Mouse (Mus musculus) kidney, adult 2 months (tissue): ENCODE measurements around the gene Gm9970. TPM values are rescaled to one million over a fixed set of nuclear protein-coding genes. Genes with fewer than 3 reads are reported as not detected.
"Not testable (repeated sequence)": the region's sequence is repeated elsewhere in the genome, so short reads cannot be mapped to it uniquely, and the experiment has no call there.

ENCODE experiments used
- DNase-seq: peaks from one replicate; pipeline ENCODE4 v3.0.0; 2021
- H3K27ac ChIP-seq: fragments of 200-500 bp; 2 replicates; pipeline ENCODE4 v1.5.1; 2012; ENCODE audit warnings: low read depth, low read length, control low read depth, inconsistent platforms; ENCODE audit not compliant: insufficient read depth
- H3K27me3 ChIP-seq: fragments of 200-500 bp; replicated peaks from 2 replicates; pipeline ENCODE4 v1.6.1; 2012; ENCODE audit warnings: mild to moderate bottlenecking, moderate library complexity, low read length, inconsistent platforms; ENCODE audit not compliant: control insufficient read depth, insufficient read depth
- H3K36me3 ChIP-seq: fragments of 200-500 bp; 2 replicates; pipeline ENCODE4 v1.6.1; 2012; ENCODE audit warnings: mild to moderate bottlenecking, moderate library complexity, low read length, inconsistent platforms; ENCODE audit not compliant: control insufficient read depth, insufficient read depth
- H3K4me1 ChIP-seq: fragments of 200-500 bp; 2 replicates; pipeline ENCODE4 v1.6.1; 2011; ENCODE audit warnings: low read length; ENCODE audit not compliant: control insufficient read depth, insufficient read depth
- H3K4me3 ChIP-seq: fragments of 200-500 bp; 2 replicates; pipeline ENCODE4 v1.5.1; 2011; ENCODE audit warnings: mild to moderate bottlenecking, low read depth, low read length, control low read depth; ENCODE audit not compliant: insufficient read depth
- CTCF ChIP-seq: fragments of 200-500 bp; conservative IDR thresholded peaks from 2 replicates; pipeline ENCODE4 v1.5.1; 2011; ENCODE audit warnings: low read depth, mild to moderate bottlenecking, control low read depth, low read length, moderate library complexity, mixed read lengths; ENCODE audit not compliant: insufficient read depth, insufficient read length
- POLR2A ChIP-seq: fragments of 200-500 bp; IDR thresholded peaks from one replicate; pipeline ENCODE4 v1.6.1; 2011; ENCODE audit warnings: low read depth, low read length, control low read depth
- WGBS: fragments of 180-500 bp; shearing (Covaris S2); methylation state at CpG from one replicate; pipeline ENCODE4 v1.1.7; 2018; 5-methylcytosine and 5-hydroxymethylcytosine counted together
- polyA plus RNA-seq: library from polyadenylated mRNA; depleted of rRNA; stranded (reverse); fragments of >200 nt; gene quantifications from 2 replicates; pipeline ENCODE4 v1.2.3, GENCODE M21; 2012

The Gm9970 gene
- polyA plus RNA-seq, 1 experiment, result 0.45 TPM

GRCm38 (mm10) chr5:31219474-31219873 is 21.6 kb downstream of the Gm9970 start:
- under 1% methylated on average over 11 of the region's 11 CpGs for WGBS
- no peaks in the 10 kb centered on the region for H3K36me3 ChIP-seq
- no peak for DNase-seq
- no peak for TF ChIP-seq POLR2A
- peak overlapping the region; percentile 3; the same call in 1 of the 2 replicates for H3K27ac ChIP-seq
- H3K4me3 ChIP-seq, result peak overlapping the region; percentile 93
- no peaks in the 10 kb centered on the region for H3K4me1 ChIP-seq
- H3K27me3 ChIP-seq, result no peaks in the 10 kb centered on the region

- 2% methylated on average over 2 of the region's 2 CpGs for WGBS
These were observed 22.0 kb downstream of the Gm9970 start for GRCm38 (mm10) chr5:31219070-31219469.

GRCm38 (mm10) chr5:31218294-31218693 is 22.7 kb downstream of the Gm9970 start:
- H3K27ac ChIP-seq, result no peak overlapping the region
- 54% methylated on average over 7 of the region's 7 CpGs for WGBS
- no peak overlapping the region for H3K4me3 ChIP-seq
- H3K4me1 ChIP-seq, result no peaks in the 10 kb centered on the region
- no peaks in the 10 kb centered on the region for H3K36me3 ChIP-seq
- no peaks in the 10 kb centered on the region for H3K27me3 ChIP-seq
- no peak for DNase-seq
- no peak for TF ChIP-seq CTCF
- TF ChIP-seq POLR2A, result no peak

More at GRCm38 (mm10) chr5:31219070-31219469, 22.0 kb downstream of the Gm9970 start:
- DNase-seq, result peak; percentile 22
- Histone ChIP-seq H3K27ac (no peak overlapping the region), H3K4me1 (no peaks in the 10 kb centered on the region), H3K27me3 (no peaks in the 10 kb centered on the region), H3K4me3 (no peak overlapping the region), H3K36me3 (no peaks in the 10 kb centered on the region)
- TF ChIP-seq CTCF (no peak), POLR2A (no peak)

GRCm38 (mm10) chr5:31216554-31216953 is 24.5 kb downstream of the Gm9970 start:
- DNase-seq, H3K4me3 ChIP-seq, H3K27ac ChIP-seq, H3K27me3 ChIP-seq, H3K36me3 ChIP-seq, H3K4me1 ChIP-seq: not testable (repeated sequence)
- 84% methylated on average over 6 of the region's 6 CpGs for WGBS

- DNase-seq, result no peak
- Histone ChIP-seq H3K27me3 (no peaks in the 10 kb centered on the region), H3K4me1 (no peaks in the 10 kb centered on the region; the same call in 1 of the 2 replicates), H3K36me3 (peaks cover 3% of the 10 kb centered on the region), H3K4me3 (no peak overlapping the region), H3K27ac (no peak overlapping the region)
- TF ChIP-seq CTCF (no peak), POLR2A (no peak)
- 91% methylated on average over 6 of the region's 6 CpGs for WGBS
These were observed 36.6 kb downstream of the Gm9970 start for GRCm38 (mm10) chr5:31204421-31204820.

- H3K36me3 ChIP-seq, result peaks cover 3% of the 10 kb centered on the region
- H3K4me3 ChIP-seq, result no peak overlapping the region
- WGBS, result 96% methylated on average over 2 of the region's 2 CpGs
- H3K27ac ChIP-seq, result no peak overlapping the region
- DNase-seq, result no peak
- no peaks in the 10 kb centered on the region for H3K27me3 ChIP-seq
- TF ChIP-seq CTCF (no peak), POLR2A (no peak)
- no peaks in the 10 kb centered on the region; the same call in 1 of the 2 replicates for H3K4me1 ChIP-seq
These were observed 37.2 kb downstream of the Gm9970 start for GRCm38 (mm10) chr5:31203866-31204265.

- Histone ChIP-seq H3K27ac (peak overlapping the region; percentile 80; the same call in 1 of the 2 replicates), H3K27me3 (no peaks in the 10 kb centered on the region), H3K4me3 (0 out of 2 replicates have a peak overlapping the region, but pooled peaks have one; percentile 74), H3K36me3 (peaks cover 5% of the 10 kb centered on the region), H3K4me1 (no peaks in the 10 kb centered on the region; the same call in 1 of the 2 replicates)
- TF ChIP-seq POLR2A (no peak), CTCF (no peak)
- DNase-seq, result no peak
- WGBS, result 89% methylated on average over 7 of the region's 7 CpGs
These were observed 38.1 kb downstream of the Gm9970 start for GRCm38 (mm10) chr5:31202933-31203332.
